Mouse (Mus musculus) urinary bladder, adult 2 months (tissue): ENCODE results near the gene Cavin4. TPM values are rescaled to one million over a fixed set of nuclear protein-coding genes. Genes with fewer than 3 reads are reported as not detected.

Experiments
- polyA plus RNA-seq: library from polyadenylated mRNA; depleted of rRNA; stranded (reverse); fragments of >200 nt; gene quantifications from 2 replicates; pipeline ENCODE4 v1.2.3, GENCODE M21; 2012; rRNA removed

Cavin4 gene
- polyA plus RNA-seq, 1 experiment, result 0.32 TPM

Other genes starting within 250 kb of the Cavin4 start
- gene Tex10, start 190.1 kb upstream of the Cavin4 start, polyA plus RNA-seq, result 26.3 and 36.6 TPM in 2 replicates
- 22.6 and 25.4 TPM in 2 replicates for gene Msantd3, start 123.6 kb upstream of the Cavin4 start, polyA plus RNA-seq
- gene Tmeff1, start 78.3 kb upstream of the Cavin4 start, polyA plus RNA-seq, result 20.0 and 22.8 TPM in 2 replicates